Mouse (Mus musculus) yolk sac, embryonic 10.5 days (tissue): Measurements from ENCODE around the gene Gpatch8.

Experiments
- DNase-seq: peaks from one replicate; pipeline ENCODE4 v3.0.0-alpha.2; 2017; ENCODE audit warnings: low spot score

Gene Gpatch8

GRCm38 (mm10) chr11:102495742-102496141 lies 60.5 kb downstream of the Gpatch8 start:
- no peak for DNase-seq

DNA sequence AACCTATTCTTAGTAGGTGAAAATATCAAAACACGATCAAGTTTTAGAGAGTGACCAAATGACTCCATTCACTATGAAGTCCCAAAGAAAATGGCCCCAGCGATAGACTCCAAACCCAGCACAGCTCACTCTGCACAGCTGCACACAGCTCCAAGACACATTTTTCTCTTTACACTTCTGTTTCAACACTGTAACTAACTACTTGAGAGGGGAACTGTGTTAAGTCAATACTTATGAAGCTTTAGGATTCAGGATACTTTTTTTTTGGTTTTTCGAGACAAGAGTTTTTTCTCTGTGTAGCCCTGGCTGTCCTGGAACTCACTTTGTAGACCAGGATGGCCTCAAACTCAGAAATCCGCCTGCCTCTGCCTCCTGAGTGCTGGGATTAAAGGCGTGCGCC lies 61.1 kb downstream of the Gpatch8 start:
- no peak for DNase-seq

- no peak for DNase-seq
Observed at GRCm38 (mm10) chr11:102494063-102494650, 62.0 kb downstream of the Gpatch8 start.

DNA sequence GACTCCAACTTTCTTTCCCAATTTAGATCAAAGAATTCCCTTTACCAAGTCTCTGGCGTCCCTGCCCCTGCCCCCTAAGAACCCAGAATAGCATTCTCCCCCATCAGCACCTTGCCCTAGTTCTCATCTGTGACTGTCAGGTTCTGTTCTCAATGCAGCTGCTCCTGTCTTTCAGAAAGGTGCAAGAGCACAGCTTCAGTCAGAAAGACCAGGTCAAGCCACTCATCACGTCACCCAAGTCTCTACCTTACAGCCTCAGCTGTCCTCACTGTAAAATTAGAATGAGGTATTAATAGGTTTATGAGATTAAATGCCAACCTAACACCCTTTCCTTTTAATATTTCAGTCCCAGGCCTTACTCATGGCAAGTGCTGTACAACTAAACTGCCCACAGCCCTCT lies 63.0 kb downstream of the Gpatch8 start:
- DNase-seq = no peak

DNA sequence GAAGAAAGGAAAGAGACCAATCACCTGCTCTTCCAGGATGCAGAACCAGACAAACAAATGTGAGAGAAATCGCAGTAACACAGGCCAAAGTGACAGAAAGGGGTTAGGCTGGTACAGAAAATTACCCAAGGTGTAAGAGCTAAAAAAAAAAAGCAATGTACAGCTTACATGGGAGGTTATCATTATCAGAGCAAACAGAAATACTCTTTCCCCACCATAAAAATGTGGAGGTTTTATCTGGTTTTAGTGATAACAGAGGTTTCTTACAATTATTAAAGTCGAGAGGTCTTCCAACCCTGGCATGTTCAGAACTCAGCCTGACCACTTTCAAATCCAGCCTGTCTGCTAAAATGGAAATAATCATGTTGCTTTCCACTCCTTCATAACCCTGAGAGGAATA lies 68.3 kb downstream of the Gpatch8 start:
- DNase-seq = no peak

- peak; percentile 37 for DNase-seq
Observed at GRCm38 (mm10) chr11:102486733-102487386, 69.3 kb downstream of the Gpatch8 start.

GRCm38 (mm10) chr11:102481779-102482178 lies 74.4 kb downstream of the Gpatch8 start:
- no peak for DNase-seq

- DNase-seq = no peak
Observed at GRCm38 (mm10) chr11:102480897-102481296, 75.3 kb downstream of the Gpatch8 start.

GRCm38 (mm10) chr11:102480111-102480510 lies 76.1 kb downstream of the Gpatch8 start:
- DNase-seq = no peak

DNA sequence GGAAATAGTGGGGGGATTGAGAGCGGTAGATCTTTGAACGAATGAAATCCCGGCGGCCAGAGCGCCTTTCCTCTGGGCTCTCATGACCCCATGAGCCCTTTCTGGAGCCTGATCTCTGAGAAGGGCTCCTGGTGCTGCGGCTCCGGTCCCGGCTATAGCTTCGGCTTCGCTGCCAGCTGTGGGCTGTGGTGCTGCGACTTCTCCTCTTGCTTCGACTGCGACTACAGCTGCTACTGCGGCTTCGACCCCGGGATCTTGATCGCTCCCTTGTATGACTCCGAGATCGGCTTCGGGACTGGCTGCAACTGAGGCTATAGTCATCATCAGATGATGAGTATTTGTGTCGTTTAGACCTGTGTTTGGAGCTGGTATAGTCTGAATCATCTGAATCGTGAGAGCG lies 76.6 kb downstream of the Gpatch8 start:
- DNase-seq = no peak

GRCm38 (mm10) chr11:102478671-102479070 lies 77.5 kb downstream of the Gpatch8 start:
- DNase-seq = no peak

- no peak for DNase-seq
Observed at GRCm38 (mm10) chr11:102475027-102475426, 81.2 kb downstream of the Gpatch8 start.

GRCm38 (mm10) chr11:102469648-102470357 lies 86.4 kb downstream of the Gpatch8 start, which contains the start of gene Itga2b:
Gene Itga2b, minus strand, starts transcription at chr11:102470122.
- DNase-seq = no peak

GRCm38 (mm10) chr11:102467041-102467631 lies 89.1 kb downstream of the Gpatch8 start:
- DNase-seq = peak; percentile 96

DNA sequence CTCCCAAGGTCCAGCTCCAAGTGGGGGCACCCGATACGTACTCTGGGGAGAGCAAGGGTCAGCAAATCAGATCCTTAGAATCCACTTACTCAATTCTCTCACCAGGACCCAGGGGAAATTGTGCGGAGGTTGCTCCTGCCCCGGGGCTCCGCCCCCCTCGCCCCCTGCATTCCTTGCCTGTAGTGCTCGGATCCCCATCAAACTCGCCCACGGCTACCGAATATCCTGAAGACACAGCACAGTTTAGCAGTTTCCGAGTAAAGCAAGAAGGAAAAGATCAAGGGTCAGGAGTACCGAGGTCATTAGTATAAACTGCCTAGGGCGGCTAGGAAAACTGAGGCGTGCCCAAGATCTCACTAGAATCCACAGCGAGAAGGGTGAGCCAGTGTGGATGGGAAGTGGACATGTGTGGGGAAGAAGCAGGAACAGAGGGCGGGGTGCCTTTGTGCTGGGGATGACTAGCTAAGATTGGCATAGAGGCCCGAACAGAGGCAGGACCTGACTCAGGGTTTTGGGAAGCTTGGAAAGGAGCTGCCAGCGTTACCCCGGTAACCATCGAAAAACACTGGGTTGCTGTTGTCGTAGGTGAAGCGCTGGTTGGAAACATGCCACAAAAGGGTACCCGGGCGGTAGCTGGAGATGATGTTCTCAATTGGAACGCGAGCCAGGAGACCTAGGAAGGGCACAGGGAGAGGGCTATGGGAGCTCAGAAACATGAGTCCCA lies 90.3 kb downstream of the Gpatch8 start:
- DNase-seq = peak; percentile 52

GRCm38 (mm10) chr11:102464901-102465300 lies 91.3 kb downstream of the Gpatch8 start:
- no peak for DNase-seq

- DNase-seq = no peak
Observed at GRCm38 (mm10) chr11:102461764-102462163, 94.4 kb downstream of the Gpatch8 start.

DNA sequence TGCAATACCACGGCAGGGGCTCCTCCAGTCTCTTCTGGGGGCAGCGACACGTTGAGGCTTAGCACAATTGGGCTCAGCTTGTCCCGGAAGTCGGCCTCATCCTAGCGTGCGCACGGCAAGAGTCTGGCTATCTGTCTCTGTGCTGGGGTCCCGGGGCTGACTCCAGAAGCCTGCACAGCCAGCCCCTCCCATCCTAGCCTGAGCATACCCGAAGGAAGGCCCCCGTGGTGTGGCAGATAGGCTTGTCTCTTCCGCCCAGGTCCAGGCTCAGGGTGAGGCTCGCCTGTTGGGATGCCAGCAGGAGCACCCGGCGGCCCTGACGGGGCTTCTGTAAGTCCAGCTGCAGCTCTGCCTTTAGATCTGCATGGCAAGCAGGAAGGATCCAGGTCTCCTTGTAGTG lies 95.7 kb downstream of the Gpatch8 start:
- no peak for DNase-seq

- DNase-seq = peak; percentile 89
Observed at GRCm38 (mm10) chr11:102455740-102456396, 100.3 kb downstream of the Gpatch8 start.

- no peak for DNase-seq
Observed at GRCm38 (mm10) chr11:102453131-102453530, 103.1 kb downstream of the Gpatch8 start.
